Mouse (Mus musculus): ENCODE results near the gene Tmem200b. TPM values are rescaled to one million over a fixed set of nuclear protein-coding genes. Genes with fewer than 3 reads are reported as not detected.
A peak's percentile ranks its signal among the peaks of the same experiment; 100 is the strongest.

Tmem200b gene
- total and polyA plus RNA-seq, 2 experiments from 2014 or later = 0.97 to 23.5 TPM

DNA sequence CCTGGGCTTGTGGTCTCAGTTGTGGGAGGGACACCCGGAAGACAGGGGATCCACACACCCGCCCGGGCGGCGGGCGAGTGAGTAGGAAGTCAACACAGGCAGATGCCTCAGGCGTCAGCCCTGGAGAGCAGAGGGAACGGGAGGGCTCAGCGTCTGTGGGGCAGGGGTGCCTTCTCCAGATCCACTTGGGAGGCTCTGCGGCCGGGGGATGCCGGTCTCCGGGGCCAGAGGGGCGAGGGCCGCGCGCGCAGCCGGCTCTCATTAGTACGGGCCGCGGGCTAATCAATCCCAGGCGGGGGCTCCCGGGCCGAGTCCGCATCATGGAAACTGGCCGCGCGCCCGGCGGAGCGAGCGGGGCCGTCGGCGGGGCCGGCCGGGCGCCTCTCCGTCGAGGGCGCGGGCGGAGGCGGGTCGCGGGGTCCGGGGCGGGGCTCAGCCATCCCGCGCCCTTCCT lies 1.4 kb upstream of the Tmem200b start:
- TF ChIP-seq CTCF (IDR thresholded peaks at IDR 0.05; ENCODE audit: low read depth) = no peak
- no peak for TF ChIP-seq EP300 (IDR thresholded peaks at IDR 0.05; ENCODE audit: low read depth)
- WGBS = 4% methylated on average over 47 of the region's 51 CpGs
- Histone ChIP-seq H3K4me3 (ENCODE audit: low read depth, low read length) (peak overlapping the region; percentile 64), H3K36me3 (replicated peaks; ENCODE audit: control insufficient read depth, insufficient read depth, low read length) (peaks cover 5% of the 10 kb centered on the region; the same call in 1 of the 2 replicates), H3K27ac (ENCODE audit: low read depth) (peak overlapping the region; percentile 76), H3K9me3 (replicated peaks; ENCODE audit: control insufficient read depth, low read length) (no peaks in the 10 kb centered on the region), H3K4me2 (ENCODE audit: low read depth, low read length) (peak overlapping the region; percentile 89), H3K4me1 (ENCODE audit: control insufficient read depth, insufficient read depth) (peaks cover 13% of the 10 kb centered on the region), H3K27me3 (ENCODE audit: control insufficient read depth, insufficient read depth, low read length) (peaks cover 24% of the 10 kb centered on the region), H3K9ac (replicated peaks; ENCODE audit: low read depth, low read length) (peak overlapping the region; percentile 67)
- ATAC-seq (ENCODE audit: insufficient read depth, low read depth) (peak; percentile 24; the same call in 1 of the 2 replicates), DNase-seq (ENCODE audit: low spot score) (peak; percentile 24)

DNA sequence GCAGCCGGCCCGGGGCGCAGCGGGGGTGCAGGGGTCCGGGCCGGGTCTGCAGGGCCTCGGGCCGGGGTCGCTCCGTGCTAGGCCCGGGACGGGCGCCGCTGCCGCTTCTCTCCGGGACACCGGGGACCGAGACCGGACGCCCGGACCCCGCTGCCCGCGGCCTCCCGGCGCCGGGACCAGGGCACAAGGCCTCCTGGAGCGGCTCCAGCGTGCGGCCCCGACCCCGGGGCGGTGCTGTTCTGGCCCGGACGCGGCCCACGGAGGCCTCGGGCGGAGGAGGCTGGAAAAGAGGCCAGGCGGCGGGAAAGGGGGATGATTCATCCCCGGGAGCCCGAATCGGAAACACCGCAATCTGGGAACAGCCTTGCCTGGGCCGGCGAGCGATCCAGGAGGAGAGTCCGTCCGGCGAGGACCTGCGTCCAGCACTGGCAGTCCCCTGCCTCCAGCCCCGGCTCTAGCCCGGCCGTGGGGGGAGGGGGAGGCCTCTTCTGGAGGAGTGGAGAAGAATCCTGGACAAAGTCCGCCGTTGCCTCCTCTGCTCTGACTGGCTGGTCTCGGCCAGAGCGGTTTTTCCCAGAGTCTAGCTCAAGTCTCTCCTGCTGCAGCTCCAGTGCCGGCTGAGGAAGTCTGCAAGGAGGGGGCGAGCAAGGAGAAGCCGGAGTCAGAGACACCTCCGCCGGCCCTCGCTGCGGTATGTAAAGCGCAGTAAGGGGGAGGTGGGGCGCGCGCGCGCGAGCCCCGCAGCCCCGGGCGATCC lies 798 bp upstream of the Tmem200b start:
- H3K9me3 ChIP-seq (replicated peaks; ENCODE audit: control insufficient read depth, low read length) = no peaks in the 10 kb centered on the region
- WGBS = under 1% methylated on average over 70 of the region's 76 CpGs
- peak; percentile 21 for DNase-seq (ENCODE audit: low spot score)
- TF ChIP-seq EP300 (IDR thresholded peaks at IDR 0.05; ENCODE audit: low read depth) (no peak), CTCF (IDR thresholded peaks at IDR 0.05; ENCODE audit: low read depth) (no peak)
- peak overlapping the region; percentile 64 for H3K4me3 ChIP-seq (ENCODE audit: low read depth, low read length)
- H3K36me3 ChIP-seq (replicated peaks; ENCODE audit: control insufficient read depth, insufficient read depth, low read length) = peaks cover 12% of the 10 kb centered on the region; the same call in 1 of the 2 replicates
- peaks cover 13% of the 10 kb centered on the region for H3K4me1 ChIP-seq (ENCODE audit: control insufficient read depth, insufficient read depth)
- peak overlapping the region; percentile 76 for H3K27ac ChIP-seq (ENCODE audit: low read depth)
- peak; percentile 7; the same call in 1 of the 2 replicates for ATAC-seq (ENCODE audit: insufficient read depth, low read depth)
- peaks cover 19% of the 10 kb centered on the region for H3K27me3 ChIP-seq (ENCODE audit: control insufficient read depth, insufficient read depth, low read length)
- peak overlapping the region; percentile 89 for H3K4me2 ChIP-seq (ENCODE audit: low read depth, low read length)
- peak overlapping the region; percentile 67 for H3K9ac ChIP-seq (replicated peaks; ENCODE audit: low read depth, low read length)

DNA sequence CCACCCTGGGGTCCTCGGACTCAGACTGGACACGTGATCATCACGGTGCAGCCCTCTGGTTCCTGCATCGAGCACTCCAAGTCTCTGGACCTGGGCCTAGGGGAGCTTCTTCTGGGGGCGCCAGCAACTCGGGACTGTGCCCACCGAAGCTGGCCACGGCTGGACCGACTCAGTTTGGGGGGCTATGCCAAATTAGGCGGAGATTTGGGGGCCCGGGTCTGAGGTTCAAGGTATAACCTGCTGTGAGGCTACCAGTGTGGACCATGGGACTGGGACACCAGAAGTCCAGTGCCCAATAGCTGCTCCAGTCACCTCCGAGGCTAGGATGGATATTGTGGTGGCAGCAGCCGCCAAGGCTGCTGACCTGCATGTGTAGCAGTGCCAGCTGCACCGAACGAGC lies 833 bp downstream of the Tmem200b start:
- peaks cover 18% of the 10 kb centered on the region for H3K4me1 ChIP-seq (ENCODE audit: control insufficient read depth, insufficient read depth)
- H3K27me3 ChIP-seq (ENCODE audit: control insufficient read depth, insufficient read depth, low read length) = peaks cover 9% of the 10 kb centered on the region; the same call in 1 of the 2 replicates
- no peak overlapping the region for H3K9ac ChIP-seq (replicated peaks; ENCODE audit: low read depth, low read length)
- DNase-seq (ENCODE audit: low spot score) = no peak
- peak overlapping the region; percentile 89 for H3K4me2 ChIP-seq (ENCODE audit: low read depth, low read length)
- peak overlapping the region; percentile 64 for H3K4me3 ChIP-seq (ENCODE audit: low read depth, low read length)
- H3K36me3 ChIP-seq (replicated peaks; ENCODE audit: control insufficient read depth, insufficient read depth, low read length) = peaks cover 18% of the 10 kb centered on the region; the same call in 1 of the 2 replicates
- TF ChIP-seq CTCF (IDR thresholded peaks at IDR 0.05; ENCODE audit: low read depth) (no peak), EP300 (IDR thresholded peaks at IDR 0.05; ENCODE audit: low read depth) (no peak)
- WGBS = 66% methylated on average over 15 of the region's 15 CpGs
- no peaks in the 10 kb centered on the region for H3K9me3 ChIP-seq (replicated peaks; ENCODE audit: control insufficient read depth, low read length)
- no peak overlapping the region for H3K27ac ChIP-seq (ENCODE audit: low read depth)
- no peak for ATAC-seq (ENCODE audit: insufficient read depth, low read depth)

DNA sequence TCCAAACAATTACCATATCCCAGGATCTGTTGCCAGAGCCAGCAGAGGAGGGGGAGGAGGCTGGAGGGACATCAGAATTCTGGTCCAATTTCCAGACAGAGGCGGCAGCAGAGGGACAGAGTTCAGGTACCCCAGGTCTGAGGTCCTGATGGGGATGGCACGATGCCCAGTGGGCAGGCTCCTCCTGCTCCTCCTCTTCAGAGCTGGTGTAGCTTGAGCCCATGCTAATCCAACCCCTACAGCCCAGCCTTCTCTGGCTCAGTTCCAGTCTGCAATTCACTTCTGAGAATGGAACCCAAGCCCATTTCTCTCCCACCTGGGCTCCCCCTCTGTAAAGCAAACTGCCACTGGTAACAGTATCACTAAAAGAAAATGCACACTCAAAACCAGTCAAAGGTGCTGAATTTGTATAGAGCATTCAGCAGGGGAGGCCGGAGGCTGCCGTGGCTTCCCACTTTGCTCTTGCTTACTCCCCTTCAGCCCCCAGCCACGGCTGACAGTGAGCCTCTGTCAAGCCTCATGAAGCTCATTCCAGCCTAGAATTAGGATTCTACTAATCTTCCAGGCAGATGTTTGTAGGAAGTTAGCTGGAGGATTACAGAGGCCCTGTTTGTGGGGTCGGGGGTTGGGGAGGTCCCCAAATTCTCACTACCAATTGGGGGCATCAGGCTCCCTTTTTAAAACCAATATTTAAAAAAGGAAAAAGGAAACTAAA lies 2.7 kb downstream of the Tmem200b start:
- WGBS = 54% methylated on average over 6 of the region's 6 CpGs
- H3K4me2 ChIP-seq (ENCODE audit: low read depth, low read length) = no peak overlapping the region
- ATAC-seq (ENCODE audit: insufficient read depth, low read depth) = no peak
- H3K9ac ChIP-seq (replicated peaks; ENCODE audit: low read depth, low read length) = no peak overlapping the region
- peaks cover 30% of the 10 kb centered on the region; the same call in 1 of the 2 replicates for H3K36me3 ChIP-seq (replicated peaks; ENCODE audit: control insufficient read depth, insufficient read depth, low read length)
- no peak overlapping the region for H3K4me3 ChIP-seq (ENCODE audit: low read depth, low read length)
- no peak for DNase-seq (ENCODE audit: low spot score)
- H3K9me3 ChIP-seq (replicated peaks; ENCODE audit: control insufficient read depth, low read length) = no peaks in the 10 kb centered on the region
- H3K27ac ChIP-seq (ENCODE audit: low read depth) = no peak overlapping the region
- peaks cover 13% of the 10 kb centered on the region for H3K4me1 ChIP-seq (ENCODE audit: control insufficient read depth, insufficient read depth)
- TF ChIP-seq CTCF (IDR thresholded peaks at IDR 0.05; ENCODE audit: low read depth) (no peak), EP300 (IDR thresholded peaks at IDR 0.05; ENCODE audit: low read depth) (no peak)
- H3K27me3 ChIP-seq (ENCODE audit: control insufficient read depth, insufficient read depth, low read length) = peaks cover 9% of the 10 kb centered on the region; the same call in 1 of the 2 replicates

DNA sequence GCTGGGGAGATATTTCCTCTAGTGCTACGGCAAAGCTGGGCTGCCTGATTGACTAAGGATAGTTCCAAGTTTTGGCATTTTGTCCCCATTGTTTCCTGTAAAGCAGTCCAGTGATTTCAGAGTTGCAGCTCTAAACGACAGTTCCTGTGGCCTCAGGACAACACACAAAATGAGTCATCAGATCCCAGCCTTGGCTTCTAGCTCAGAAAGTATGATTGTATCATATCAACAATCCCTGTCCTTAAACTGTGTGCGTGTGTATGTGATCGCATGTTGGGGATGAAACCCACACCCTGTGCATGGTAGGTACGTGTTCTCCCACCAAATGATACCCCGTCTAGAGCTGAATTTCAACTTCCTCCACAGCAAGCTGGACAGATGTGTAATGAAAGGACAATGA lies 7.6 kb downstream of the Tmem200b start:
- H3K4me2 ChIP-seq (ENCODE audit: low read depth, low read length) = no peak overlapping the region
- DNase-seq (ENCODE audit: low spot score) (peak; percentile 21), ATAC-seq (ENCODE audit: insufficient read depth, low read depth) (no peak)
- H3K27ac ChIP-seq (ENCODE audit: low read depth) = no peak overlapping the region; the same call in 1 of the 2 replicates
- WGBS = 65% methylated on average over 6 of the region's 6 CpGs
- peaks cover 65% of the 10 kb centered on the region for H3K36me3 ChIP-seq (replicated peaks; ENCODE audit: control insufficient read depth, insufficient read depth, low read length)
- no peak for TF ChIP-seq CTCF (IDR thresholded peaks at IDR 0.05; ENCODE audit: low read depth)
- H3K9ac ChIP-seq (replicated peaks; ENCODE audit: low read depth, low read length) = no peak overlapping the region
- no peaks in the 10 kb centered on the region for H3K27me3 ChIP-seq (ENCODE audit: control insufficient read depth, insufficient read depth, low read length)
- no peak overlapping the region for H3K4me3 ChIP-seq (ENCODE audit: low read depth, low read length)
- no peaks in the 10 kb centered on the region for H3K9me3 ChIP-seq (replicated peaks; ENCODE audit: control insufficient read depth, low read length)
- H3K4me1 ChIP-seq (ENCODE audit: control insufficient read depth, insufficient read depth) = 0 out of 2 replicates have a peak, but pooled peaks cover 5% of the 10 kb centered on the region
